Mouse (Mus musculus): Measurements from ENCODE around the gene Npnt.

The Npnt gene

DNA sequence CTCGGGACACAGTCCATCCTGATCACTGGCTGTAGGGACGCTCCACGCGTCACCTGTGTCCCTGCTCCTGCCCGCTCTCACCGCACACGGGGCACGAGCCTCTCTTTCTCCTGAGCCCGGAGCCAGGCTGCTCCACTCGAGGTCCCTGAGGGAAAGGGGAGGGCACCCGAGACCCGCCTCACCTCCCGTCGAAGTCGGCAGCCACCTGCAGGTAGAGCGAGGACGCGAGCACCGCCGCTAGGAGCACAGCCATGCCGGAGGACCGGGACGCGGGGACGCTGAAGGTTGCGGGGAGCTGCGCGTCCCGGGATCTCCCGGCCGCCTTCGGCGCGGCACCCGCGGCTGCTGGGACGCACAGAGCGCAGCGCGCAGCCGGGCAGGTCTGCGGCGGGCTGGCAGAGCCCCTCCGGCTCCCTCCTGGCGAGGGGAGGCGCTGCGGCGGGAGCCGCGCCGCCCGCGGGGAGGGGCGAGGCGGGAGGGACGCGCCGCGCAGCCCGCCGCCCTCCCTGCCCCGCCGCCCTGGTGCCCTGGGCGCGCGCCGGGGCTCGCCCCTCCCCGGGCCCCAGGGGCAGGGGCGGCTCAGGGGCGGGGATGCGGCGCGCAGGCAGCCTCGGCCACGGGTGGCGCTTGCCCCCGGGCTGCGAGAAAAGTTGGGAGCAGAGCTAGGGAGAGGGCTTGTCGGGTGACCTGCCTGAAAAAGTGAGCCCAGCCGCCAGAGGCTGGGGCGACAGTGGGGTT, at the start of gene Npnt:
TSS of gene Npnt (minus strand) at position 501 of the 738 bp plus-strand sequence.
- ChIA-PET CTCF (interaction anchor here in 2 of 4 experiments (0.6 to 0.9 kb wide), 4 partner anchors 30 to 1602 kb away, joined by 3 to 20 read pairs (median 5); no protein-coding TSS in a partner anchor), POLR2A (interaction anchor here (0.6 to 1.6 kb wide), 8 partner anchors 10 to 1393 kb away, joined by 3 to 4 read pairs (median 3); partner anchors contain the start of genes Gstcd (in 1 of the 4) and Ints12 (in 1 of the 4))

DNA sequence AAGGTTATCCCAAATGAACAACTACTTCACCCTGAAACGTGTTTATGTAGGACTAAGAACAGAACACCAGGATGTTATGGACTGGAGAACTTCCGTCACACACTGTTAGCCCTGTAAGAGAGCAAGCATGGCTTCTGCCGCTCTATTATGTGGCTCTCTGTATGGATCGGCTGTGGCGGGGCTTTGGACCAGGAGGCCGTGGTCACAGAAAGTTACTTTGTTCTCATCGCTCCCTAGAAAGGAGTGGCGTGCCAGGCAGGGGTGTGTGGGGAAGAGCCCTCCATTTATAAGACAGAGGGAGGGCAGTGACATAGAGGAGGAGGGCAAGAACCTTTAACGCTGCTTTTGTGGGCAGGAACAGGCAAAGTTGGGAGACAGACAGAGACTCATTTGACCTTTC, 46.2 kb upstream of the Npnt start:
- ChIA-PET POLR2A (no interaction called here), CTCF (no interaction called here)

DNA sequence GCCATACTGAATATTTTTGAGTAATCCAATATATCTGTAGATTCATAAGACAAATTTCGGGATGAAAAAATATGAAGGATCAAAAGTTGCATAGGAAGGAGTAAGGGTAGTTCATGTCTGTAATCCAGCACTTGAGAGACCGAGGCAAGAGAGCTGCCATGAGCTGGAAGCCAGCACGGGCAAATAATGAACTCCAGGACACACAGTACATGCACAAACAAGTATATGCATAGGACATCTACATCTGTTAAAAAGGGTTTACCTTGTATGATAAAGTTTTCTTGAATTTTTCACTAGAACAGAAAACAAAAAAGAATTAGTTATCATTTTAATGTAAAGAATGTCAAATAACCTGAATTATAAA, 45.8 kb upstream of the Npnt start:
- ChIA-PET CTCF (no interaction called here), POLR2A (no interaction called here)

DNA sequence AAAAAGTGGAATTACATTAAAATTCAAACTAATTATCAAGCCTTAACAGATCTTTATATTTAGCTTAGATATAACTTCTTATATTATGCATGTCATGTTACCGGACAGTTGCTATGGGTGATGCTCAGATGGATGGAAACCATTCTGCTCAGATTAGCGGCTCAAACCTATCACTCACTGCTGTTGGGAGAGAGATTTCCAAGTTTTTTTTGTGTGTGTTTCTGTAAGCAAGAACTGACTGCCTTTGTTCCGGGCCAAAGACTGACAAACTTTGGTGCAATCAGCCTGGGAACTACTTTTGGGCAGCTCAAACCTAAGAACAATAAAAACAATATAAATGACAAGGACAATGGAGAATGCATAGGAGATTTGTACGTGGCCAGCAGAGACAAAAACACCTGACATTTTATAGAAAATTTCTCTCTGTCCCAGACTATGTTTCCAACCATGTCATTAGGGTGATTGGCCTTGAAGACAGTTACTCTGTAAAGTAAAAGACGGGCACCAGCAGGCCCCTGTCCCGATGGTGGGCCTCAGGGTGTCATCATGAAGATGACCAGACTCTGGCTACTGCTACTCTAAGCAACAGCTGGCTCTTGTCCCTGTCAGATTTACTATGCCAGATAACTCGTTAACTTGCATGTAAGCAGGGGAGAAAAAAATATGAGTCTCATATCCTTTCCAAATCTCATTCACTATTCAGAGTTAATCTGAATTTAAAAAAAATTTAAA, 45.2 kb upstream of the Npnt start:
- ChIA-PET POLR2A (no interaction called here), CTCF (no interaction called here)

DNA sequence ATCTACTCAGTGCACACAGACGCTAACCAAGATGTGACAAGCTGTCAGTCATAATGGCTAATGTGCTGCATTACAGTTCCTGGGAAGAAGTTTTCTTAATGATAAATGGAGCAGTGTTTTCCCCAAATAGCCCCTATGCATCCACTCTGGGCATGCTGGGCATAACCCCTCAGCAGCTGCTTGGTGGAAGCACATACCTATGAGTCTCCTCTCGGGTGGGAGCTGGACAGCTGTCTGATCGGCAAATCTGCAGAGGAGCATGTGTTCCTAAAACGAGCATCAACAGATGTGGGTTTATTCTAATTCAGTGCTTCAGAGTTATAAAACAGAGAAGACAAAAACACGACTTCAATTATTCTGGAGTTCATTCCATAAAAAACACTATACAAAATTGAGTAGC, 36.1 kb upstream of the Npnt start:
- POLR2A ChIA-PET, result interaction anchor here in 1 of 4 experiments (1.2 kb wide), 1 partner anchor 35 kb away, joined by 4 read pairs; no protein-coding TSS in a partner anchor
- CTCF ChIA-PET, result interaction anchor here in 1 of 4 experiments (0.7 kb wide), 1 partner anchor 176 kb away, joined by 3 read pairs; no protein-coding TSS in a partner anchor

GRCm38 (mm10) chr3:132983845-132984485, 33.9 kb upstream of the Npnt start:
- POLR2A ChIA-PET, result interaction anchor here in 1 of 4 experiments (0.6 to 0.8 kb wide), 2 partner anchors 42 to 163 kb away, joined by 3 read pairs; no protein-coding TSS in a partner anchor

GRCm38 (mm10) chr3:132981968-132982367, 31.9 kb upstream of the Npnt start:
- POLR2A ChIA-PET, result interaction anchor here in 1 of 4 experiments (0.9 kb wide), 1 partner anchor 110 kb away, joined by 3 read pairs; the partner anchor contains the start of genes Gstcd and Ints12
- CTCF ChIA-PET, result no interaction called here

More at GRCm38 (mm10) chr3:132983845-132984485, 33.9 kb upstream of the Npnt start:
- CTCF ChIA-PET, result interaction anchor here in 1 of 4 experiments (0.7 kb wide), 1 partner anchor 517 kb away, joined by 6 read pairs; no protein-coding TSS in a partner anchor

DNA sequence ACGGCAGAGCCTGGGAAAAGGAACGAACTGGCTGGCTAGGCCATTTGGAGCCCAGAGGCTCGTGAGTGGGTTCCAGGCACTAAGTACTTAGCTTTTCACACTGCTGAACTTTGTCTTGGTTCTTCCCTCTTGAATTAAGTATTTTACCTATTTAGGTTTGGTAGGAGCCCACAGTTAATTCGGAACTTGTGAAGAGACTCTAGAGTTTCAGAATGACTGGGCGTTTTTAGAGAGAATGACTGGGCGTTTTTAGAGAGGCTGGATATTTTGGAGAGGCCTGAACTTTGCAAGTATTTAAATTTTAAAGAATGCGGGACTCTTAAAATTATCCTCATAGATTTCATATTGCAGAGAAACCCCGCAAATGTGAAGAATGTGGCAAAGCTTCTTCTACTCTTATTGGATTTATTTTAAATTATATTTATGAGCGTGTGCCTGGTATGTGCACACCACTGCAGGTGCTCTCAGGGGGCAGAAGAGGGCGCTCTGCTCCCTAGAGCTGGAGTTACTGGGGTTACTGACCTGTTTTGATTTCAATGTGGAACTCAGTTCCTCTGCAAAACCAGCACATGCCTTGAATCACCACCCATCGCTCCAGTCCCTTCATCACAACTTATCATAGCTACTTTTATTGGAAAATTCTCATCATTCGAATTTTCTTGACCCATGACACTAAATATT, 29.8 kb upstream of the Npnt start:
- ChIA-PET POLR2A (interaction anchor here in 2 of 4 experiments (1.0 to 2.0 kb wide), 6 partner anchors 12 to 113 kb away, joined by 3 to 4 read pairs (median 3); partner anchors contain the start of genes Gstcd (in 2 of the 2) and Ints12 (in 2 of the 2)), CTCF (interaction anchor here in 3 of 4 experiments (0.8 to 1.6 kb wide), 6 partner anchors 11 to 292 kb away, joined by 3 to 8 read pairs (median 3); partner anchors contain the start of gene Npnt (in 1 of the 3))

DNA sequence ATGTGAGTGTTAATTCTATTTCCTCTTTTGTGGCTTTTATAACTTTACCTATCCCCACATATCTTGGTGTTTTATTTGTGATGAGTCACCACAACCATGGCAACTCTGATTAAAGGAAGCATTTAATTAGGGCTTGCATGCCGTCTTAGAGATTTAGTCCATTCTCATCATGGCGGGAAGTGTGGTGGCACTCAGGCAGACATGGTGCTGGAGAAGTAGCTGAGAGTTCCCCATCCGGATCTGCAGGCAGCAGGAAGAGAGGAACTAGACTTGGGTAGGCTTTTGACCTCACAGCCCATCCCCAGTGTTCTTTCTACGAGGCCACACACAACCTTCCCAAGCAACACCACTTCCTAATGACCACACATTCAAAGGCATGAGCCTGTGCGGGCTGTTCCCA, 16.2 kb upstream of the Npnt start:
- ChIA-PET POLR2A (interaction anchor here in 1 of 4 experiments (1.2 to 1.3 kb wide), 2 partner anchors 9 to 14 kb away, joined by 3 read pairs; no protein-coding TSS in a partner anchor), CTCF (interaction anchor here in 2 of 4 experiments (0.6 to 1.4 kb wide), 2 partner anchors 13 to 1610 kb away, joined by 3 to 6 read pairs; no protein-coding TSS in a partner anchor)

- ChIA-PET POLR2A (interaction anchor here in 1 of 4 experiments (1.2 kb wide), 1 partner anchor 11 kb away, joined by 3 read pairs; no protein-coding TSS in a partner anchor), CTCF (no interaction called here)
Measured at GRCm38 (mm10) chr3:132964715-132965507, 14.8 kb upstream of the Npnt start.

GRCm38 (mm10) chr3:132962631-132963361, 12.7 kb upstream of the Npnt start:
- CTCF ChIA-PET, result interaction anchor here in 2 of 4 experiments (0.6 to 0.7 kb wide), 2 partner anchors 665 to 1357 kb away, joined by 3 to 5 read pairs; no protein-coding TSS in a partner anchor

GRCm38 (mm10) chr3:132950529-132950880, 414 bp upstream of the Npnt start:
- ChIA-PET CTCF (interaction anchor here in 2 of 4 experiments (0.6 to 0.9 kb wide), 4 partner anchors 29 to 1602 kb away, joined by 3 to 20 read pairs (median 5); no protein-coding TSS in a partner anchor), POLR2A (interaction anchor here in 3 of 4 experiments (0.6 to 1.6 kb wide), 6 partner anchors 10 to 597 kb away, joined by 3 to 4 read pairs (median 3); partner anchors contain the start of genes Gstcd (in 1 of the 3) and Ints12 (in 1 of the 3))

More at GRCm38 (mm10) chr3:132962631-132963361, 12.7 kb upstream of the Npnt start:
- POLR2A ChIA-PET, result no interaction called here

DNA sequence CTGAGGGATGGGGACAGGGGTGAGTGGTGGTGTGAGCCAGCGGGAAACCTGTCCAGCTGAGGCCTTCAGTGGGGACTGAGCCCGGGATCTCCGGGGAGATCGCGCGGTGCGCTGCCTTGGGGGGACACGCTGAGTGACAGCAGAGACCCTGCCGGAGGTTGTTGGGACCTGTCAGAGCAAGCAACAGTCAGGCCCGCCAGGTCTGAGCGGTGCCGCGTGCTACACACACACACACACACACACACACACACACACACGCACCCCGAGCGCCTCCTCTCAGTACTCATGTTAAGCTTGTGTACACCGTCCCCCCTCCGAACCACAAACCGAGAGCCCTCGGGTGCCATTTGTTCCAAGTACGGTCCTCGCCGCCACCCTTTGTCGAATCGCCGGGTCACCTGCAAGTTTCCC, 706 bp downstream of the Npnt start:
- POLR2A ChIA-PET, result interaction anchor here in 3 of 4 experiments (0.6 to 1.6 kb wide), 5 partner anchors 9 to 1392 kb away, joined by 3 to 7 read pairs (median 3); no protein-coding TSS in a partner anchor
- CTCF ChIA-PET, result no interaction called here

GRCm38 (mm10) chr3:132948298-132948795, 1.7 kb downstream of the Npnt start:
- ChIA-PET POLR2A (interaction anchor here in 2 of 4 experiments (0.7 to 0.8 kb wide), 2 partner anchors 31 to 1052 kb away, joined by 4 read pairs; no protein-coding TSS in a partner anchor), CTCF (interaction anchor here in 1 of 4 experiments (0.6 kb wide), 1 partner anchor 202 kb away, joined by 3 read pairs; no protein-coding TSS in a partner anchor)

GRCm38 (mm10) chr3:132946086-132946485, 4.0 kb downstream of the Npnt start:
- POLR2A ChIA-PET, result no interaction called here
- CTCF ChIA-PET, result no interaction called here

- CTCF ChIA-PET, result no interaction called here
- POLR2A ChIA-PET, result no interaction called here
Measured at GRCm38 (mm10) chr3:132945669-132946068, 4.4 kb downstream of the Npnt start.

Data from embryonic stem cell, embryonic (primary cell).